Mouse (Mus musculus) limb, embryonic 14.5 days (tissue): ENCODE measurements at regions not wholly inside any gene's neighbourhood (a gene's known extent, or its start where the extent isn't known, plus 50 kb on each side); places are given as distances from the start of the nearest gene placed in this dataset.

Source experiments
- ATAC-seq: fragments of 200-750 bp; cut with Nextera tagmentation; 2 replicates; pipeline ENCODE4 v1.8.0; 2017; ENCODE audit warnings: low read depth, moderate number of reproducible peaks, moderate TSS enrichment; ENCODE audit not compliant: low FRiP score
- DNase-seq: peaks from one replicate; pipeline ENCODE4 v3.0.0-alpha.2; 2015; ENCODE audit warnings: low spot score
- H3K27ac ChIP-seq: fragments of 300-500 bp; sonication (generic); replicated peaks from 2 replicates; pipeline ENCODE4 v1.5.1; 2014; ENCODE audit warnings: low read depth, mild to moderate bottlenecking, low read length, moderate library complexity, mixed read lengths
- H3K27me3 ChIP-seq: fragments of 300-500 bp; sonication (generic); 2 replicates; pipeline ENCODE4 v1.6.1; 2014; ENCODE audit warnings: low read length, mixed read lengths; ENCODE audit not compliant: control insufficient read depth, insufficient read depth
- H3K36me3 ChIP-seq: fragments of 300-500 bp; sonication (generic); 2 replicates; pipeline ENCODE4 v1.6.1; 2014; ENCODE audit warnings: mild to moderate bottlenecking, low read length, moderate library complexity, mixed read lengths; ENCODE audit not compliant: control insufficient read depth, insufficient read depth
- H3K4me1 ChIP-seq: fragments of 300-500 bp; sonication (generic); 2 replicates; pipeline ENCODE4 v1.6.1; 2014; ENCODE audit warnings: antibody characterized with exemption, low read length, mixed read lengths; ENCODE audit not compliant: control insufficient read depth, insufficient read depth
- H3K4me2 ChIP-seq: fragments of 300-500 bp; sonication (generic); replicated peaks from 2 replicates; pipeline ENCODE4 v1.6.1; 2014; ENCODE audit warnings: low read depth, mild to moderate bottlenecking, low read length, moderate library complexity; ENCODE audit not compliant: severe bottlenecking
- H3K4me3 ChIP-seq: fragments of 300-500 bp; sonication (generic); replicated peaks from 2 replicates; pipeline ENCODE4 v1.5.1; 2014; ENCODE audit warnings: low read length
- H3K9ac ChIP-seq: fragments of 300-500 bp; sonication (generic); 2 replicates; pipeline ENCODE4 v1.6.1; 2014; ENCODE audit warnings: mild to moderate bottlenecking, low read depth, low read length, moderate library complexity; ENCODE audit not compliant: severe bottlenecking
- H3K9me3 ChIP-seq: fragments of 300-500 bp; sonication (generic); 2 replicates; pipeline ENCODE4 v1.6.1; 2016; ENCODE audit warnings: low read length; ENCODE audit not compliant: control insufficient read depth
- POLR2A ChIP-seq: fragments of 200-500 bp; IDR thresholded peaks from 2 replicates; pipeline ENCODE4 v1.8.0; 2012; ENCODE audit warnings: inconsistent platforms, mild to moderate bottlenecking, moderate library complexity, borderline replicate concordance; ENCODE audit not compliant: insufficient read depth, insufficient read length; ENCODE audit errors: extremely low read depth
- WGBS: fragments of 180-500 bp; shearing (Covaris S2); extraction: QIAGEN DNeasy Blood & Tissue Kit; methylation state at CpG from one replicate; pipeline ENCODE4 v1.1.7; 2014; 5-methylcytosine and 5-hydroxymethylcytosine counted together

DNA sequence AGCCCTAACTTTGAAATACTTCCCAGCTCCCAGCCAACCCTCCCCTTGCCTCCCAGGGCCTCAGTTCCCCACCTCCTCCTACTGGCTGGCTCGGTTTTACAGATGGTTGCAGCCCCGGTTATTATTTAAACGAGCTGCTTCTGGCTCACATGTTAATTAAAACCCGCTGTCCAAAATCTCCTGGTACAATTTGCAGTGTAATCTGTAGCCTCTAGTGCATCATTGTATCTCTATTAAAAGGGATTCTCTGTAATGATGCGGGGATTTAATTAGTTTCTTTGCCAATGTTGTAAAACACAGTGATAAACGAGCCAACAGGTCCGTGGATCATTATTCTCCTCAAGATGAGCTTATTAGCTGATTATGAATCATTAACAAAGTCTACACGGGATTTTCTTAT lies 208.5 kb downstream of the 3100002H09Rik start:
- H3K4me3 ChIP-seq = no peak overlapping the region
- H3K4me2 ChIP-seq = no peak overlapping the region
- no peak for TF ChIP-seq POLR2A
- no peak overlapping the region for H3K27ac ChIP-seq
- no peaks in the 10 kb centered on the region for H3K36me3 ChIP-seq
- no peak for DNase-seq
- no peaks in the 10 kb centered on the region for H3K27me3 ChIP-seq
- 28% methylated on average over 8 of the region's 8 CpGs for WGBS
- H3K9me3 ChIP-seq = no peaks in the 10 kb centered on the region
- ATAC-seq = no peak
- H3K4me1 ChIP-seq = peaks cover 6% of the 10 kb centered on the region
- H3K9ac ChIP-seq = no peak overlapping the region

DNA sequence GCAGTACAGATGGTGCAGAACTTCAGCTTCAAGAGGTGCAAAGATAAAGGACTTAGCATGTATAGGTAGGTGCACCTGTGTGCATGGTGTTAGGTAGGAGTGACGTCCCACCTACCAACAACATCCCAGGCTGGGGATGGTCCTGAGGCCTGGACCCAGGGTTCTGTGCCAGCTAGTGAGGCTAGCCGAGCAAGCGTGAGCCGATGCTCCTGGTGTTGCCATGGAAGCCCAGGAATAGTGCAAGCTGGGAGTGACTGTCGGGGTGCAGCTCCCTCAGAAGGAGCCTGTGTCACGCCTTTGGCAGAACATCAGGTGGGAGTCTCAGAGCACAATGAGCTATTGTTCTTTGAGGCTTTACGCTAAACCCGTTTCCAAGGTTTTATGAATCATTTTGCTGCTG lies 209.9 kb downstream of the 3100002H09Rik start:
- no peak for TF ChIP-seq POLR2A
- Histone ChIP-seq H3K4me1 (peaks cover 6% of the 10 kb centered on the region), H3K4me3 (no peak overlapping the region), H3K27me3 (no peaks in the 10 kb centered on the region), H3K36me3 (no peaks in the 10 kb centered on the region), H3K9ac (no peak overlapping the region), H3K4me2 (no peak overlapping the region), H3K9me3 (no peaks in the 10 kb centered on the region), H3K27ac (no peak overlapping the region)
- ATAC-seq (no peak), DNase-seq (peak; percentile 29)
- WGBS = 59% methylated on average over 8 of the region's 8 CpGs

DNA sequence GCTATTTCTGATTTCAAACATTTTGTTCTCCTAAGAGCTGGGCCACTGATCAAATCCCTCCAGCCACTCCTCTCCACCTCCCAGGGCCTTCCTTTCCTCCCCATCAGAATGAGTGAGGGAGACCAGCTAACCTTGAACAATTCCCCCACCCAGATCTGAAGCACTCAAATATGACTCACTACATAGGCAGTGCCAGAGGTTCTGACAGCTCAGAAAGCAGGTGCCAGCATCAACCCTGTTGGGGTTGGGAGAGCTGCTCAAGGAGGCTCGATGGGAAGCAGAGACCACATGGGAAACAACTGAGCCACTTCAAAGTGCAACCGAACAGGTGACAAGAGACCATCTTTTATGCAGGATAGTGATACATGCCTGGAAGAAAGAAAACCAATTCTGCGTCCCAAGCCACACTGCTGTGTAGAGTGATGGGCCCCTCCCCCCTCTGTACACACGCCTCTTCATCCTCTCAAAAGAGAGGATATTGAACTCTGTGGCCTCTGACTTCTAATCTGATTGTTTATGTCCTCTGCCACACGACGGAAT lies 210.4 kb downstream of the 3100002H09Rik start:
- Histone ChIP-seq H3K9me3 (no peaks in the 10 kb centered on the region), H3K9ac (no peak overlapping the region), H3K27ac (no peak overlapping the region), H3K4me3 (no peak overlapping the region), H3K4me2 (no peak overlapping the region), H3K27me3 (no peaks in the 10 kb centered on the region), H3K4me1 (peaks cover 6% of the 10 kb centered on the region), H3K36me3 (no peaks in the 10 kb centered on the region)
- TF ChIP-seq POLR2A = no peak
- ATAC-seq = no peak
- DNase-seq = no peak
- 71% methylated on average over 6 of the region's 6 CpGs for WGBS

DNA sequence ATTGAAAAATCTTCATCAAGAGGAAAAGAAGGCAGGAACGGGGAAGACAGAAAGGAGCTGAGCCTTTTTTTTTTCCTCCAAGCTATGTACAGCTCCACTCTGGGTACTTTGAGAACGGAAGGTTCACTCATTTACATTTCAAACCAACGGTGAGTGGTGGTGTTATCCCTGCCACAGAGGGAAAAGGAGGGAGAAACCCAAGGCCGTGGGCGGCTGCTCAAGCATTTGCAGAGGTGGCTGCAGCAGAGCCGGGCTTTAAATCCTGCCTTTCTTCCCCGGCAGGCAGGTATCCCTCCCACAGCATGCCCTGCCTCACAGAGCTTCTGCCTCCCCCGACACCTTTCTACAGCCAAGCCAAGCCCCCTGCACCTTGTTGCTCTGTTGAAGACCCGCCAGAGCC lies 212.2 kb downstream of the 3100002H09Rik start:
- no peak overlapping the region for H3K4me3 ChIP-seq
- no peak for ATAC-seq
- no peak overlapping the region for H3K9ac ChIP-seq
- no peak for TF ChIP-seq POLR2A
- no peak overlapping the region for H3K4me2 ChIP-seq
- DNase-seq = no peak
- no peak overlapping the region for H3K27ac ChIP-seq
- no peaks in the 10 kb centered on the region for H3K9me3 ChIP-seq
- H3K27me3 ChIP-seq = no peaks in the 10 kb centered on the region
- H3K4me1 ChIP-seq = peaks cover 8% of the 10 kb centered on the region
- no peaks in the 10 kb centered on the region for H3K36me3 ChIP-seq
- 21% methylated on average over 9 of the region's 9 CpGs for WGBS

DNA sequence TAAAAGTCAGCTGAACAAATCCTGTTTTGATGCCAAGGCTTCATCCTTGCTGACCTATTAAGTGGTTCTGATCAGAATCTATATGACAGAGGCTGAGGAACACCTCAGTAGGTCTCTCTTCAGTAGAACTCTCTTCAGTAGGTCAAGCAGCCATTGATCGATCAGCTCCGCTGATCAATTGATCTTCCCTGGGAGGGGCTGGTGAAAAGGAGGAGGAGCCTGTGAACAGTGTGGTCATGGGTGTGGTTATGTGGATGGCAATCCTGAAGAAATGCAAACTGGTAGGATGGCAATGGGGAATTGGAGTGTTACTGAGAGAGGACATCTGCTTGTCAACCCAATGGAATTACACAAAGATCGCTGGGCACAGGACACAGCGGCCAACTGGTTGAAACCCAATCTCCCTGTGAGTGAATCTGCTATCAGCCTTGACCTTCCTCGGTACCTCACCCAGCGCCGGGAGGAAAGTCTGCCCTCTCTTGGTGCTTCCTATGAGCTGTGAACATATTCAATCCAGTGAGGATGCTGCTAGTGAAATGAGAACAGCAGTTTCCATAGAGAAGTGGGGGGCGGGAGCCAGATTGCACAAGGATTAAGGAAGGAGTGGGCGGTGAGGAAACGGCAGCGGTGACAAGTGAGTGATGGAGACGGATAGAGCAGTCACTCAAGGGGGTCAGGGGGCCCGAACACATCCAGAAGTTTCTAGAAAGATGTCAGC lies 213.9 kb downstream of the 3100002H09Rik start:
- no peaks in the 10 kb centered on the region for H3K36me3 ChIP-seq
- ATAC-seq = no peak
- DNase-seq = no peak
- TF ChIP-seq POLR2A = no peak
- peaks cover 6% of the 10 kb centered on the region for H3K4me1 ChIP-seq
- H3K27me3 ChIP-seq = no peaks in the 10 kb centered on the region
- WGBS = 64% methylated on average over 13 of the region's 13 CpGs
- H3K4me3 ChIP-seq = no peak overlapping the region
- no peaks in the 10 kb centered on the region for H3K9me3 ChIP-seq
- no peak overlapping the region for H3K27ac ChIP-seq
- no peak overlapping the region for H3K9ac ChIP-seq
- no peak overlapping the region for H3K4me2 ChIP-seq

DNA sequence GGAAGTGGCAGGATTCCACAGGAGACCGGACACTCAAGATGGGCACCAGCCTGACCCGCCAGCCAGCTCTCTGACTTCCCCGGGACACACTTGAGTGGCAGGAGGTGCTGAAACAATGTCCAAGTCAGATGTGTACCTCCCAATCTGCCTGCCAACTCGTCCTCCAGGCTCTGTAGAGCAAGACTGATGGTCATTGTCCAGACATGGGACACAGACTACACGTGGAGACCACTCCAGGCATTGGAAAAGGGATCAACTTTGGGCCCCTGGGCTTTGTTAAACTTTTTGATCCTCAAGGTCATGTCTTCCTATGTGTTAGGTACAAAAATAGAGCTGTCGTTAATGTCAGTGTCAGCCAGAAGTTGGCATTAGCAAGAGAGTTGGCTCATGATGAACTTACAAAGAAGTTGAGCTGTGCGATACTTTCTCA lies 214.6 kb downstream of the 3100002H09Rik start:
- no peak overlapping the region for H3K27ac ChIP-seq
- H3K36me3 ChIP-seq = no peaks in the 10 kb centered on the region
- TF ChIP-seq POLR2A = no peak
- DNase-seq (no peak), ATAC-seq (no peak)
- no peak overlapping the region for H3K4me3 ChIP-seq
- WGBS = 72% methylated on average over 7 of the region's 7 CpGs
- H3K9ac ChIP-seq = no peak overlapping the region
- no peak overlapping the region for H3K4me2 ChIP-seq
- H3K4me1 ChIP-seq = peaks cover 2% of the 10 kb centered on the region
- no peaks in the 10 kb centered on the region for H3K9me3 ChIP-seq
- H3K27me3 ChIP-seq = no peaks in the 10 kb centered on the region
